Mouse (Mus musculus): Measurements from ENCODE around the gene Shank2. TPM values are rescaled to one million over a fixed set of nuclear protein-coding genes. Genes with fewer than 3 reads are reported as not detected.

The Shank2 gene
- polyA plus RNA-seq, 1 experiment, result 0.70 TPM

- Histone ChIP-seq H3K27me3 (ENCODE audit: control insufficient read depth, insufficient read depth, insufficient read length) (peaks cover 31% of the 10 kb centered on the region), H3ac (ENCODE audit: control insufficient read depth, insufficient read length, low read depth) (no peak overlapping the region), H3K79me3 (ENCODE audit: low read depth) (no peaks in the 10 kb centered on the region), H3K36me3 (ENCODE audit: control insufficient read depth, insufficient read depth) (no peaks in the 10 kb centered on the region), H3K79me2 (ENCODE audit: control insufficient read depth, insufficient read depth) (no peaks in the 10 kb centered on the region), H3K4me3 (ENCODE audit: insufficient read depth, poor library complexity, severe bottlenecking) (no peak overlapping the region)
- TF ChIP-seq USF1 (IDR thresholded peaks at IDR 0.05; ENCODE audit: low read depth) (no peak), CEBPB (IDR thresholded peaks at IDR 0.05; ENCODE audit: low read depth) (no peak), CTCF (IDR thresholded peaks at IDR 0.05; ENCODE audit: control insufficient read depth, insufficient read depth, insufficient read length) (no peak), MYOG (IDR thresholded peaks at IDR 0.05; ENCODE audit: control insufficient read depth, extremely low read depth, insufficient read length) (no peak), MAX (IDR thresholded peaks at IDR 0.05) (no peak), FOSL1 (IDR thresholded peaks at IDR 0.05; ENCODE audit: insufficient read depth, low read length, poor library complexity, severe bottlenecking) (no peak), MYOD1 (IDR thresholded peaks at IDR 0.05; ENCODE audit: control insufficient read depth, insufficient read length, low read depth) (no peak)
These were observed 256.6 kb downstream of the Shank2 start for GRCm38 (mm10) chr7:144258332-144258731.

- Histone ChIP-seq H3K4me3 (ENCODE audit: insufficient read depth, poor library complexity, severe bottlenecking) (no peak overlapping the region), H3K27me3 (ENCODE audit: control insufficient read depth, insufficient read depth, insufficient read length) (peaks cover 32% of the 10 kb centered on the region), H3K79me3 (ENCODE audit: low read depth) (no peaks in the 10 kb centered on the region), H3K36me3 (ENCODE audit: control insufficient read depth, insufficient read depth) (no peaks in the 10 kb centered on the region), H3K79me2 (ENCODE audit: control insufficient read depth, insufficient read depth) (no peaks in the 10 kb centered on the region), H3ac (ENCODE audit: control insufficient read depth, insufficient read length, low read depth) (no peak overlapping the region)
- TF ChIP-seq USF1 (IDR thresholded peaks at IDR 0.05; ENCODE audit: low read depth) (no peak), CTCF (IDR thresholded peaks at IDR 0.05; ENCODE audit: control insufficient read depth, insufficient read depth, insufficient read length) (no peak), FOSL1 (IDR thresholded peaks at IDR 0.05; ENCODE audit: insufficient read depth, low read length, poor library complexity, severe bottlenecking) (no peak), MYOG (IDR thresholded peaks at IDR 0.05; ENCODE audit: control insufficient read depth, extremely low read depth, insufficient read length) (no peak), MYOD1 (IDR thresholded peaks at IDR 0.05; ENCODE audit: control insufficient read depth, insufficient read length, low read depth) (no peak)
These were observed 260.9 kb downstream of the Shank2 start for GRCm38 (mm10) chr7:144262666-144263065.

GRCm38 (mm10) chr7:144266745-144267144, 265.0 kb downstream of the Shank2 start:
- H3K36me3 ChIP-seq (ENCODE audit: control insufficient read depth, insufficient read depth), result no peaks in the 10 kb centered on the region
- no peaks in the 10 kb centered on the region for H3K79me2 ChIP-seq (ENCODE audit: control insufficient read depth, insufficient read depth)
- TF ChIP-seq USF1 (IDR thresholded peaks at IDR 0.05; ENCODE audit: low read depth), result no peak
- H3K79me3 ChIP-seq (ENCODE audit: low read depth), result no peaks in the 10 kb centered on the region
- H3K27me3 ChIP-seq (ENCODE audit: control insufficient read depth, insufficient read depth, insufficient read length), result peaks cover 23% of the 10 kb centered on the region
- no peak overlapping the region for H3K4me3 ChIP-seq (ENCODE audit: insufficient read depth, poor library complexity, severe bottlenecking)
- no peak overlapping the region for H3ac ChIP-seq (ENCODE audit: control insufficient read depth, insufficient read length, low read depth)

- H3K36me3 ChIP-seq (ENCODE audit: control insufficient read depth, insufficient read depth), result no peaks in the 10 kb centered on the region
- H3ac ChIP-seq (ENCODE audit: control insufficient read depth, insufficient read length, low read depth), result no peak overlapping the region
- no peaks in the 10 kb centered on the region for H3K79me2 ChIP-seq (ENCODE audit: control insufficient read depth, insufficient read depth)
- no peak overlapping the region for H3K4me3 ChIP-seq (ENCODE audit: insufficient read depth, poor library complexity, severe bottlenecking)
- H3K79me3 ChIP-seq (ENCODE audit: low read depth), result no peaks in the 10 kb centered on the region
- H3K27me3 ChIP-seq (ENCODE audit: control insufficient read depth, insufficient read depth, insufficient read length), result peaks cover 28% of the 10 kb centered on the region
- TF ChIP-seq MYOG (IDR thresholded peaks at IDR 0.05; ENCODE audit: control insufficient read depth, extremely low read depth, insufficient read length), result no peak
These were observed 266.6 kb downstream of the Shank2 start for GRCm38 (mm10) chr7:144268329-144268728.

GRCm38 (mm10) chr7:144268778-144269177, 267.1 kb downstream of the Shank2 start:
- H3K27me3 ChIP-seq (ENCODE audit: control insufficient read depth, insufficient read depth, insufficient read length), result peaks cover 31% of the 10 kb centered on the region
- no peak overlapping the region for H3K4me3 ChIP-seq (ENCODE audit: insufficient read depth, poor library complexity, severe bottlenecking)
- H3ac ChIP-seq (ENCODE audit: control insufficient read depth, insufficient read length, low read depth), result no peak overlapping the region
- H3K79me3 ChIP-seq (ENCODE audit: low read depth), result no peaks in the 10 kb centered on the region
- TF ChIP-seq MYOG (IDR thresholded peaks at IDR 0.05; ENCODE audit: control insufficient read depth, extremely low read depth, insufficient read length), result no peak
- TF ChIP-seq CTCF (IDR thresholded peaks at IDR 0.05; ENCODE audit: control insufficient read depth, insufficient read depth, insufficient read length), result no peak
- no peak for TF ChIP-seq FOSL1 (IDR thresholded peaks at IDR 0.05; ENCODE audit: insufficient read depth, low read length, poor library complexity, severe bottlenecking)
- TF ChIP-seq MYOD1 (IDR thresholded peaks at IDR 0.05; ENCODE audit: control insufficient read depth, insufficient read length, low read depth), result no peak
- TF ChIP-seq USF1 (IDR thresholded peaks at IDR 0.05; ENCODE audit: low read depth), result no peak
- no peak for TF ChIP-seq MAX (IDR thresholded peaks at IDR 0.05)
- no peak for TF ChIP-seq CEBPB (IDR thresholded peaks at IDR 0.05; ENCODE audit: low read depth)
- H3K36me3 ChIP-seq (ENCODE audit: control insufficient read depth, insufficient read depth), result no peaks in the 10 kb centered on the region
- H3K79me2 ChIP-seq (ENCODE audit: control insufficient read depth, insufficient read depth), result no peaks in the 10 kb centered on the region

- no peak overlapping the region for H3ac ChIP-seq (ENCODE audit: control insufficient read depth, insufficient read length, low read depth)
- no peaks in the 10 kb centered on the region for H3K79me2 ChIP-seq (ENCODE audit: control insufficient read depth, insufficient read depth)
- no peak overlapping the region for H3K4me3 ChIP-seq (ENCODE audit: insufficient read depth, poor library complexity, severe bottlenecking)
- H3K36me3 ChIP-seq (ENCODE audit: control insufficient read depth, insufficient read depth), result no peaks in the 10 kb centered on the region
- peaks cover 33% of the 10 kb centered on the region for H3K27me3 ChIP-seq (ENCODE audit: control insufficient read depth, insufficient read depth, insufficient read length)
- no peak for TF ChIP-seq MYOG (IDR thresholded peaks at IDR 0.05; ENCODE audit: control insufficient read depth, extremely low read depth, insufficient read length)
- TF ChIP-seq MAX (IDR thresholded peaks at IDR 0.05), result no peak
- TF ChIP-seq USF1 (IDR thresholded peaks at IDR 0.05; ENCODE audit: low read depth), result no peak
- TF ChIP-seq CTCF (IDR thresholded peaks at IDR 0.05; ENCODE audit: control insufficient read depth, insufficient read depth, insufficient read length), result no peak
- no peak for TF ChIP-seq MYOD1 (IDR thresholded peaks at IDR 0.05; ENCODE audit: control insufficient read depth, insufficient read length, low read depth)
- TF ChIP-seq CEBPB (IDR thresholded peaks at IDR 0.05; ENCODE audit: low read depth), result no peak
- H3K79me3 ChIP-seq (ENCODE audit: low read depth), result no peaks in the 10 kb centered on the region
These were observed 269.3 kb downstream of the Shank2 start for GRCm38 (mm10) chr7:144271074-144271473.
